Mouse (Mus musculus) stomach, embryonic 16.5 days (tissue): ENCODE measurements around the gene Aif1. TPM values are rescaled to one million over a fixed set of nuclear protein-coding genes. Genes with fewer than 3 reads are reported as not detected.

Experiments
- ATAC-seq: fragments of 200-750 bp; cut with Nextera tagmentation; 2 replicates; pipeline ENCODE4 v1.8.0; 2017; ENCODE audit warnings: moderate number of reproducible peaks, moderate TSS enrichment; ENCODE audit not compliant: insufficient read depth, low FRiP score
- H3K27ac ChIP-seq: fragments of 300-500 bp; sonication (generic); 2 replicates; pipeline ENCODE4 v1.5.1; 2014; ENCODE audit warnings: low read length
- H3K27me3 ChIP-seq: fragments of 300-500 bp; sonication (generic); 2 replicates; pipeline ENCODE4 v1.6.1; 2014; ENCODE audit warnings: low read length, control low read depth, mixed read lengths; ENCODE audit not compliant: control insufficient read depth, insufficient read depth
- H3K36me3 ChIP-seq: fragments of 300-500 bp; sonication (generic); 2 replicates; pipeline ENCODE4 v1.6.1; 2014; ENCODE audit warnings: low read length; ENCODE audit not compliant: control insufficient read depth, insufficient read depth
- H3K4me1 ChIP-seq: fragments of 300-500 bp; sonication (generic); 2 replicates; pipeline ENCODE4 v1.6.1; 2014; ENCODE audit warnings: low read length, control low read depth, mixed read lengths; ENCODE audit not compliant: control insufficient read depth, insufficient read depth
- H3K4me2 ChIP-seq: fragments of 300-500 bp; sonication (generic); 2 replicates; pipeline ENCODE4 v1.6.1; 2014; ENCODE audit warnings: low read depth, low read length, mixed read lengths
- H3K4me3 ChIP-seq: fragments of 300-500 bp; sonication (generic); replicated peaks from 2 replicates; pipeline ENCODE4 v1.5.1; 2014; ENCODE audit warnings: mild to moderate bottlenecking, low read length
- H3K9ac ChIP-seq: fragments of 300-500 bp; sonication (generic); 2 replicates; pipeline ENCODE4 v1.6.1; 2014; ENCODE audit warnings: low read length
- H3K9me3 ChIP-seq: fragments of 300-500 bp; sonication (generic); replicated peaks from 2 replicates; pipeline ENCODE4 v1.6.1; 2016; ENCODE audit warnings: low read length, control low read depth; ENCODE audit not compliant: control insufficient read depth
- whole genome bisulfite sequencing: fragments of 180-500 bp; shearing (Covaris S2); extraction: QIAGEN DNeasy Blood & Tissue Kit; methylation state at CpG from one replicate; pipeline ENCODE4 v1.1.7; 2014; 5-methylcytosine and 5-hydroxymethylcytosine counted together
- polyA plus RNA-seq: library from polyadenylated mRNA; unstranded; fragments of >200 nt; fragmentation: Nextera tagmentation; extraction: Ambion mirVana; gene quantifications from 2 replicates; pipeline ENCODE4 v1.2.1, GENCODE M21; 2015

Aif1 gene
- polyA plus RNA-seq, 1 experiment from 2014 or later, result 20.2 TPM

DNA sequence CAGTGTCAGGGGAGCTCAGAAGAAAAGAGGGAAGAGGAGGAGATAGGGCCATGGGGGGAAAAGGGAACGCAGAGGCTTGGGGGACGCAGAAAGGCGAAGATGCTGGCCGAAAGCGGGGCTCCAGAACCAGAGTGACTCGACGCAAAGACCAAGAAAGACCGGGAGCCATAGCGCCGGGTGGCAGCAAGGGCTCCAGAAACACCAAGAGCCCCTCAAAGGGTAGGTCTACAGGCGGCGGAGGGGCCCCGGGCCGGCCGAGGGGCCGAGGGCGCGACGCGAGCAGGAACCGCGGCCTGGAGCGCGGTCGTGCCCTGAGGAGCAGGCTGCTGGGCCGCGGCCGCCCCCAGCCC is 11.7 kb downstream of the Aif1 start:
- ATAC-seq, result no peak
- peak overlapping the region; percentile 96 for H3K27ac ChIP-seq
- H3K9ac ChIP-seq, result peak overlapping the region; percentile 100
- peaks cover 23% of the 10 kb centered on the region for H3K36me3 ChIP-seq
- peaks cover 25% of the 10 kb centered on the region for H3K4me1 ChIP-seq
- peak overlapping the region; percentile 95 for H3K4me2 ChIP-seq
- under 1% methylated on average over 23 of the region's 28 CpGs for WGBS
- no peaks in the 10 kb centered on the region for H3K9me3 ChIP-seq
- H3K27me3 ChIP-seq, result no peaks in the 10 kb centered on the region
- peak overlapping the region; percentile 99 for H3K4me3 ChIP-seq

DNA sequence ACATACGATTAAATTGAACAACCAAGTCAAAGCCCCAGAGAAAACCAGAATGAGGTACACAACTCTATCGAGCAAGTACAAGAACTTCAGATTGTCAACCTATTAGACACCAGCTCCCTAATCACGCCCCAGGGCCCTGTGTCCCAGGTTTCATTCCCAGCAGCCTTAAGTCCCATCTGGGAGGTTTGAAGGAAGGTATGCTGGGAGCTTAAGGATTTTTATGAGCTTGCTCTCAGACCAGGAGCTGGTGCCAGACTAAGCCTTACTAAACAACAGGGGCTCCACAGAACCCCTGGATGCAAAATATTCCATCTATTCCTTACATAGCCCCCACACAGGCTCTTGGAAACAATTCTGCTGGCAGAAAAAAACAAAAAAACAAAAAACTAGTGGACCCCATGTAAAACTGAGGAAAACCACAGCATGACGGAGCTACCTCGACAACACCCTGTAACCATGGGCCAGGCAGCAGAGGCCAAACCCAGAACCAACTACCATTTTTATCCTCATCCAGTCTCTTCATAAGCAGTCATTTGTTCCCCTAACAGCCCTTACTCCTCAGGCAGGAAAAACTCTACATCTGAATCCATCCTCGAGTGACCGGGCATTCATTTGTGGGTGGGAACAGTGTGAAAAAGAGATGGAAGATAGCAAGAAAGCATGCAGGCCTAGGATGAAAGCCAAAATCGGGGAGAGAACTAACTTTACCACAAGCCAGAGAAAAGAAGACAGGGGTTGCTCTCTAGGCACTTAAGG is 12.4 kb downstream of the Aif1 start:
- H3K4me3 ChIP-seq, result peak overlapping the region; percentile 99
- H3K9me3 ChIP-seq, result no peaks in the 10 kb centered on the region
- peak overlapping the region; percentile 96 for H3K27ac ChIP-seq
- H3K4me1 ChIP-seq, result peaks cover 25% of the 10 kb centered on the region
- no peak for ATAC-seq
- peak overlapping the region; percentile 100 for H3K9ac ChIP-seq
- H3K36me3 ChIP-seq, result peaks cover 30% of the 10 kb centered on the region
- 7% methylated on average over 8 of the region's 8 CpGs for WGBS
- peak overlapping the region; percentile 95 for H3K4me2 ChIP-seq
- no peaks in the 10 kb centered on the region for H3K27me3 ChIP-seq

DNA sequence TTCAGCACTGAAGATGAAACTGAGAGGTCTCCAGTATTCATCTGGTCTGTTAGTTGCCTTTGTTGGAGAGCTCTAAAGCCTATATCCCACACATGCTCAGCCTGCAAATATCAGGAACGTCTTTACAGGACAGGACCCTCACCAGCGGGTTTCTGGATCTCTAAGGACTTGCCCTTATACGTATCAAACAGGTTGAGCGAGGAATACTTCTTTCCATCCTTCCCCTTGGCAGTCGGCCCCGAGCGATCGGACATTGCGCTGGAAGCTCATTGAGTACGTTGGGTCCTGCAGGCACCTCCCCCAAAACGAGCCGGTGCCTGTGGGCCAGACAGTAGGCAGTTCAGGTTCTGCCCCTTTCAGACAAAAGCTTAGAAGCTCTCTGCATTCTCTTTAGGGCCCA is 13.1 kb downstream of the Aif1 start:
- ATAC-seq, result no peak
- 29% methylated on average over 12 of the region's 12 CpGs for WGBS
- 0 out of 2 replicates have a peak overlapping the region, but pooled peaks have one; percentile 24 for H3K27ac ChIP-seq
- peak overlapping the region; percentile 100 for H3K9ac ChIP-seq
- no peaks in the 10 kb centered on the region for H3K27me3 ChIP-seq
- H3K9me3 ChIP-seq, result no peaks in the 10 kb centered on the region
- H3K4me1 ChIP-seq, result peaks cover 25% of the 10 kb centered on the region
- H3K36me3 ChIP-seq, result peaks cover 37% of the 10 kb centered on the region
- peak overlapping the region; percentile 99 for H3K4me3 ChIP-seq
- H3K4me2 ChIP-seq, result peak overlapping the region; percentile 95

DNA sequence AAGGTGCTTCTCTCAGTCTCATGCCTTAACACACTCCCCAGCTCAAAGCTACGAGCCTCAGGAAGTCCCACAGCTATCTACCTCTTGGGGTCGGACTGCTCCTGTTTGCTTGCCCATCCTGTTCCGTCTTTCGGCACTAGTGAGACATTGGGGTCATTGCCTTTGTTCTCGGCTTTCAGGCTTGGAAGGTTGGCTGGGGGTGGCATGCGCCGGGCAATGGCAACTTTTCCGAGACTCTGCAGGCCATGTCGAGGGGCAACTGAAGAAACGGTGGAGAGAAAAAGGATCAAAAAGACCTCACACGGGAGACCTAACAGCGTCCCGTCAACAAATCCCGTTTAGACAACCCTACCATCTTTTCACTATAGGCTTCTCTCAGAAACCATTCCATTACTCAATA is 13.7 kb downstream of the Aif1 start:
- Histone ChIP-seq H3K9me3 (no peaks in the 10 kb centered on the region), H3K4me3 (peak overlapping the region; percentile 99), H3K4me1 (peaks cover 25% of the 10 kb centered on the region), H3K9ac (peak overlapping the region; percentile 100), H3K27me3 (no peaks in the 10 kb centered on the region), H3K36me3 (peaks cover 43% of the 10 kb centered on the region), H3K27ac (no peak overlapping the region), H3K4me2 (peak overlapping the region; percentile 95)
- ATAC-seq, result no peak
- 66% methylated on average over 14 of the region's 14 CpGs for WGBS

DNA sequence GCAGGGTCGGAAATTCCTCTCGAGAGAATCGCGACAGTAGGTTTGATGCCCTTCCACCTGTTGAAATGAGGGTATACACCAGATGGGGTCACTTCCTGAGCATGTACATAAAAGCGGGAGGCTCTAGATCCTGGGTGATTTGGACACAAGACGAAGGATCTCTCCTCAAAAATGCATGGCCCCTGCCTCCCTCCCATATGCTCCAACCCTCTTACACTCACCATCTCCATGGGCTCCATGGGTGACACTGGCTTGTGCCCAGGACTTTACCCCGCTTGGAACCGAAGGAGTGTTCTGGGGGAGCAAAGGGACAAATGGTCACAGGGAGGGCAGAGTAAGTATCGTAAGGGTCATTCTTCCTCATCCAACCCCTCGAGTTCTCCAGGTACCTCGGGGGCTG is 14.4 kb downstream of the Aif1 start:
- Histone ChIP-seq H3K27me3 (no peaks in the 10 kb centered on the region), H3K4me1 (peaks cover 23% of the 10 kb centered on the region), H3K36me3 (peaks cover 47% of the 10 kb centered on the region), H3K9me3 (no peaks in the 10 kb centered on the region), H3K4me2 (no peak overlapping the region), H3K27ac (no peak overlapping the region), H3K4me3 (no peak overlapping the region), H3K9ac (no peak overlapping the region)
- WGBS, result 82% methylated on average over 11 of the region's 11 CpGs
- ATAC-seq, result no peak

DNA sequence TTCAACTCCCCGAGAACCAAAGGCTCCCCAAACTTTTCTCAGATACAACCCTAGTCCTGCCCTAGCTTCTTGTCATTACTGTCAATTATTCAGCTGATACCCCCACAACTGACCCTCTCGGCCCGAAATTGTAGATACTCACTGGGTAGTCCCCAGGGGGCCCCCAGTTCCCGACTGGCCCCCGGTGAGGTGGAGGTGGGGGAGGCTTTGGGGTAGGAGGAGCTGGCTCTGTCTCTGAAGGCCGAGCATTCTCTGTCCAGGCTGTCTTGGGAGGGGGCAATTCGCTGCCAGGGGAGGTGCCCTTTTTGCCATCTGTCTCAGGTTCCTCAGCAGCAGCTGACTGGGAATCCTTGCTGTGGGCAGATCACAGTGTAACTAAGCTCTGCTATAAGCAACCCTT is 16.2 kb downstream of the Aif1 start:
- 86% methylated on average over 7 of the region's 7 CpGs for WGBS
- ATAC-seq, result no peak
- Histone ChIP-seq H3K4me1 (peaks cover 14% of the 10 kb centered on the region), H3K9me3 (no peaks in the 10 kb centered on the region), H3K27me3 (no peaks in the 10 kb centered on the region), H3K4me3 (no peak overlapping the region), H3K27ac (no peak overlapping the region), H3K9ac (no peak overlapping the region), H3K36me3 (peaks cover 56% of the 10 kb centered on the region), H3K4me2 (no peak overlapping the region)

DNA sequence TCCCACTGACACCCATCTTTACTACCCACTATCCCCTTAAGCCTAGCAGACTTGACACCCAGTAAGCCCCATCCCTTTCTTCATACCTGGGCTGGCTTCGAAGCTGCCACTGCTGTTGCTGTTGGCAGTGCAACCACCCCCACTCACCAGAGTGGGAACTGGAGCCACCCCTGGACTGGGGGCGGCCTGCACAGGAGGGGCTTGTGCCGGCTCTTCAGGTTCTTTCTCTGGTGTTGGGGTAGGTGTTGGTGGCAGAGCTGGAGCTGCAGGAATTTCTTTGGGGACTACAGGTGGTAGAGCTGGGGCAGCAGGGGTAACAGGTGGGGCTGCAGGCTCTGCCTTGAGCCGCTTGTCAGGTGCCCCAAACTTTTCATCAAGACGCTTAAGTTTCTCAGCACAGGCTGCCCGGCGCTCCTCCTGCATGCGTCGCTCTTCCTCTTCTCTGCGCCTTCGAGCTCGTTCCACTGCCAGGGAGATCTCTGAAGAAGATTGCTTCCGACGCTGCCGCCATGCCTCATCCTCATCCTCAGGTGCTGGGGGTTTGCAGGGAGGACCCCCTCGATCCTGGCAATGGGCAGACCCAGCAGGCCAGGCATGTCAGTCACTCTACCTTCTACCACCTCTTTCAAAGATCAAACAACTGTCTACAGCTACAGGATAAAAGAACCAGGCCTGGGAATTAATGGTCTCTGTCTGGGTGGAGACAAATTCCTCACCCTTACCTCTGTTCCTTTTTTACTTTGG is 16.8 kb downstream of the Aif1 start:
- 92% methylated on average over 16 of the region's 16 CpGs for whole genome bisulfite sequencing

DNA sequence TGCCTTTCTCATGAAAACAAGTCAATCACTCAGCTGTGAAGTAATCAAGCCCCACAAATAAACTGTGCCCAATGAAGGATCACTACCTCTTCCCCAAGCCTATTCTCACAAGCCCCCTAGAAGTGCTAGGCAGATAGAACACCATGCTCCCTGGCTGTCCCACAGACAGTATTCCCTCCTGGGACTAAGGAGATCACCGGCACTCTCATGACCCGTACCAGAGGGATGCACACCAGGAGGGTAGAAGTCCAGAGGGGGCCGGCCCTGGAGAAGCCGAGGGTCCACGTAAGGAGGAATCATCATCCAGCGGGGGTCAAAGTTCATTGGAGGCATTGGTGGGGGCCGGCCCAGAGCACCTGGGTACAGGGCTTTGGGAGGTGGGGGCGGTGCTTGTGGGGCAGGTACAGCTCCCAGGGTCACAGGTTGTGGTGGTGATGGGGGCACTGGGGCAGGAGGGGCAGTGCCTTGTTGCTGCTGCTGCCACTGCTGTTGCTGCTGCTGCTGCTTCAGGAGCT is 18.1 kb downstream of the Aif1 start:
- 89% methylated on average over 8 of the region's 8 CpGs for WGBS
- Histone ChIP-seq H3K4me1 (peaks cover 8% of the 10 kb centered on the region), H3K27ac (no peak overlapping the region), H3K9ac (no peak overlapping the region), H3K27me3 (no peaks in the 10 kb centered on the region), H3K4me3 (no peak overlapping the region), H3K9me3 (no peaks in the 10 kb centered on the region), H3K4me2 (no peak overlapping the region), H3K36me3 (peaks cover 68% of the 10 kb centered on the region)
- ATAC-seq, result no peak

More for the DNA sequence above, 16.8 kb downstream of the Aif1 start:
- H3K9ac ChIP-seq, result no peak overlapping the region
- no peaks in the 10 kb centered on the region for H3K27me3 ChIP-seq
- H3K27ac ChIP-seq, result no peak overlapping the region
- peaks cover 14% of the 10 kb centered on the region for H3K4me1 ChIP-seq
- no peak overlapping the region for H3K4me2 ChIP-seq
- peaks cover 63% of the 10 kb centered on the region for H3K36me3 ChIP-seq
- H3K4me3 ChIP-seq, result no peak overlapping the region
- no peak for ATAC-seq
- H3K9me3 ChIP-seq, result no peaks in the 10 kb centered on the region

DNA sequence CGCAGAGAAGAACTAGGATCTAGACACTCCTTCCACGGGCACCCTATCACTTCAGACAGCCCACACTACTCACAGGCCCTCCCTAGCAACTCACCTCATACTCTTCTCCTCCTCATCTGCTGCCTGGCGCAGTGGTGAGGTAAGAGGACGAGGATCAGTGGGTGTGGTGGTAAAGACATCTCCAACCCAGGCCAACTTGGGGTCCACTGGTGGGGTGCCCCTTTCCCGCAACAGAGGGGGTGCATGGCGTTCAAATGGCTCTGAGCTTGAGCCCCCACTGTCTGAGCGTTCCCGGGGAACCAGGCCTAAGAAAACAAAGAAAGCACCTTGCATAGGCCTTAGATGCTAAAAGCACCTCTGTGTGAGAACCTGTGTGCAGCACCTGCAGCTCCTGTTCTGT is 18.6 kb downstream of the Aif1 start:
- 87% methylated on average over 8 of the region's 8 CpGs for whole genome bisulfite sequencing
- Histone ChIP-seq H3K4me2 (no peak overlapping the region), H3K27me3 (no peaks in the 10 kb centered on the region), H3K36me3 (peaks cover 72% of the 10 kb centered on the region), H3K27ac (no peak overlapping the region), H3K9me3 (no peaks in the 10 kb centered on the region), H3K4me3 (no peak overlapping the region), H3K4me1 (peaks cover 4% of the 10 kb centered on the region), H3K9ac (no peak overlapping the region)
- no peak for ATAC-seq
